Mouse (Mus musculus) MEL (cell line): ENCODE measurements at regions not wholly inside any gene's neighbourhood (a gene's known extent, or its start where the extent isn't known, plus 50 kb on each side); places are given as distances from the start of the nearest gene placed in this dataset.

ENCODE experiments used
- DNase-seq: peaks from one replicate; pipeline ENCODE4 v3.0.0; 2011; ENCODE audit warnings: low read depth, low spot score
- H3K27ac ChIP-seq: 2 replicates; pipeline ENCODE4 v1.5.1; 2012; ENCODE audit warnings: low read depth, mild to moderate bottlenecking, control low read depth, low read length, moderate library complexity; ENCODE audit not compliant: control insufficient read depth
- H3K27me3 ChIP-seq, 2 experiments: fragments of 150-350 bp in 1 of 2; sonication (generic) in 1 of 2; 2 replicates each; pipeline ENCODE4 v1.6.1; 2012; ENCODE audit warnings: low read length in 2 of 2, mild to moderate bottlenecking in 2 of 2, improper control_type of control experiment in 1 of 2, moderate library complexity in 1 of 2; ENCODE audit not compliant: insufficient read depth in 2 of 2, control insufficient read depth in 1 of 2
- H3K36me3 ChIP-seq, 2 experiments: 2 replicates each; pipeline ENCODE4 v1.6.1; 2012 to 2014; ENCODE audit warnings: low read length in 2 of 2, improper control_type of control experiment in 1 of 2, inconsistent platforms in 1 of 2, mild to moderate bottlenecking in 1 of 2; ENCODE audit not compliant: insufficient read depth in 2 of 2, control insufficient read depth in 1 of 2
- H3K4me1 ChIP-seq, 2 experiments: fragments of 150-350 bp in 1 of 2; sonication (generic) in 1 of 2; 2 replicates each; pipeline ENCODE4 v1.6.1; 2012; ENCODE audit warnings: low read length in 2 of 2, improper control_type of control experiment in 1 of 2, mild to moderate bottlenecking in 1 of 2; ENCODE audit not compliant: insufficient read depth in 2 of 2, control insufficient read depth in 1 of 2
- H3K4me3 ChIP-seq, 2 experiments: fragments of 150-350 bp in 1 of 2; sonication (generic) in 1 of 2; 2 replicates each; pipeline ENCODE4 v1.5.1; 2012; ENCODE audit warnings: low read depth in 2 of 2, low read length in 2 of 2, mild to moderate bottlenecking in 2 of 2, moderate library complexity in 2 of 2, control low read depth in 1 of 2, improper control_type of control experiment in 1 of 2; ENCODE audit not compliant: control insufficient read depth in 1 of 2, insufficient read depth in 1 of 2
- H3K79me2 ChIP-seq: 2 replicates; pipeline ENCODE4 v1.6.1; 2012; ENCODE audit warnings: mild to moderate bottlenecking, low read length, moderate library complexity; ENCODE audit not compliant: control insufficient read depth, poor library complexity, insufficient read depth
- H3K9ac ChIP-seq: 2 replicates; pipeline ENCODE4 v1.6.1; 2012; ENCODE audit warnings: low read depth, mild to moderate bottlenecking, control low read depth, low read length, moderate library complexity; ENCODE audit not compliant: control insufficient read depth, poor library complexity, severe bottlenecking
- H3K9me3 ChIP-seq: fragments of 150-350 bp; sonication (generic); replicated peaks from 2 replicates; pipeline ENCODE4 v1.6.1; 2012; ENCODE audit warnings: mild to moderate bottlenecking, low read length, improper control_type of control experiment, moderate library complexity; ENCODE audit not compliant: insufficient read depth
- BHLHE40 ChIP-seq: IDR thresholded peaks from 2 replicates; pipeline ENCODE4 v1.6.1; 2012; ENCODE audit warnings: low read depth, mild to moderate bottlenecking, inconsistent platforms, low read length, improper control_type of control experiment, borderline replicate concordance
- CHD2 ChIP-seq: IDR thresholded peaks from 2 replicates; pipeline ENCODE4 v1.6.1; 2011; ENCODE audit warnings: low read length, improper control_type of control experiment
- ETS1 ChIP-seq: IDR thresholded peaks from 2 replicates; pipeline ENCODE4 v1.6.1; 2012; ENCODE audit warnings: low read depth, mild to moderate bottlenecking, inconsistent platforms, low read length, improper control_type of control experiment, moderate library complexity
- GABPA ChIP-seq: IDR thresholded peaks from 2 replicates; pipeline ENCODE4 v1.6.1; 2012; ENCODE audit warnings: low read depth, mild to moderate bottlenecking, inconsistent platforms, low read length, improper control_type of control experiment, moderate library complexity
- GATA1 ChIP-seq: IDR thresholded peaks from 2 replicates; pipeline ENCODE4 v1.6.1; 2011; ENCODE audit warnings: low read depth, low read length, improper control_type of control experiment
- MAX ChIP-seq: IDR thresholded peaks from 2 replicates; pipeline ENCODE4 v1.6.1; 2011; ENCODE audit warnings: low read length, improper control_type of control experiment
- MEF2A ChIP-seq: IDR thresholded peaks from 2 replicates; pipeline ENCODE4 v1.6.1; 2014; ENCODE audit warnings: low read depth, mild to moderate bottlenecking, inconsistent platforms, low read length, improper control_type of control experiment; ENCODE audit not compliant: poor library complexity, insufficient replicate concordance, severe bottlenecking; ENCODE audit errors: extremely low read depth
- MYB ChIP-seq: IDR thresholded peaks from 2 replicates; pipeline ENCODE4 v1.6.1; 2011; ENCODE audit warnings: mild to moderate bottlenecking, low read depth, low read length, improper control_type of control experiment
- NELFE ChIP-seq: IDR thresholded peaks from 2 replicates; pipeline ENCODE4 v1.6.1; 2011; ENCODE audit warnings: low read depth, low read length, improper control_type of control experiment
- POLR2AphosphoS5 ChIP-seq: IDR thresholded peaks from 2 replicates; pipeline ENCODE4 v1.6.1; 2012; ENCODE audit warnings: low read depth, borderline replicate concordance, mild to moderate bottlenecking, inconsistent platforms, low read length, moderate library complexity, mixed read lengths
- RCOR1 ChIP-seq: IDR thresholded peaks from 2 replicates; pipeline ENCODE4 v1.6.1; 2012; ENCODE audit warnings: low read depth, mild to moderate bottlenecking, inconsistent platforms, low read length, improper control_type of control experiment
- SIN3A ChIP-seq: IDR thresholded peaks from 2 replicates; pipeline ENCODE4 v1.6.1; 2012; ENCODE audit warnings: low read length, improper control_type of control experiment, inconsistent platforms
- SMC3 ChIP-seq: IDR thresholded peaks from 2 replicates; pipeline ENCODE4 v1.6.1; 2011; ENCODE audit warnings: low read depth, low read length, improper control_type of control experiment
- TBP ChIP-seq: IDR thresholded peaks from 2 replicates; pipeline ENCODE4 v1.8.0; 2011; ENCODE audit warnings: low read depth, low read length, improper control_type of control experiment
- UBTF ChIP-seq: IDR thresholded peaks from 2 replicates; pipeline ENCODE4 v1.6.1; 2012; ENCODE audit warnings: low read depth, mild to moderate bottlenecking, inconsistent platforms, low read length, improper control_type of control experiment, moderate library complexity, borderline replicate concordance; ENCODE audit not compliant: insufficient read depth
- ZNF384 ChIP-seq: IDR thresholded peaks from 2 replicates; pipeline ENCODE4 v1.6.1; 2012; ENCODE audit warnings: low read depth, mild to moderate bottlenecking, inconsistent platforms, low read length, improper control_type of control experiment

GRCm38 (mm10) chr8:86320938-86321337 is 259.5 kb downstream of the Abcc12 start:
- no peaks in the 10 kb centered on the region for H3K9me3 ChIP-seq
- H3K79me2 ChIP-seq, result no peaks in the 10 kb centered on the region
- no peak overlapping the region for H3K4me3 ChIP-seq
- no peak overlapping the region for H3K27ac ChIP-seq
- no peaks in the 10 kb centered on the region for H3K4me1 ChIP-seq
- no peak for DNase-seq
- TF ChIP-seq NELFE (no peak), SIN3A (no peak), GABPA (no peak)
- no peaks in the 10 kb centered on the region for H3K36me3 ChIP-seq
- no peak overlapping the region for H3K9ac ChIP-seq
- H3K27me3 ChIP-seq, result no peaks in the 10 kb centered on the region

- no peak for DNase-seq
- TF ChIP-seq UBTF (no peak), MYB (no peak), GATA1 (no peak), CHD2 (no peak)
- Histone ChIP-seq H3K36me3 (no peaks in the 10 kb centered on the region), H3K4me3 (no peak overlapping the region), H3K9me3 (no peaks in the 10 kb centered on the region), H3K27ac (no peak overlapping the region), H3K9ac (no peak overlapping the region), H3K27me3 (no peaks in the 10 kb centered on the region), H3K4me1 (no peaks in the 10 kb centered on the region), H3K79me2 (no peaks in the 10 kb centered on the region)
Measured at GRCm38 (mm10) chr8:86318531-86318930, 262.0 kb downstream of the Abcc12 start.

- H3K4me1 ChIP-seq, result no peaks in the 10 kb centered on the region
- no peaks in the 10 kb centered on the region for H3K79me2 ChIP-seq
- H3K27ac ChIP-seq, result no peak overlapping the region
- no peaks in the 10 kb centered on the region for H3K36me3 ChIP-seq
- no peak for TF ChIP-seq SMC3
- TF ChIP-seq NELFE, result no peak
- TF ChIP-seq SIN3A, result no peak
- no peak for TF ChIP-seq RCOR1
- TF ChIP-seq BHLHE40, result no peak
- no peak for TF ChIP-seq ZNF384
- no peak for TF ChIP-seq POLR2AphosphoS5
- TF ChIP-seq ETS1, result no peak
- no peak for TF ChIP-seq MAX
- no peak for TF ChIP-seq MEF2A
- TF ChIP-seq CHD2, result no peak
- no peak for TF ChIP-seq TBP
- H3K27me3 ChIP-seq, result no peaks in the 10 kb centered on the region
- H3K9ac ChIP-seq, result no peak overlapping the region
- DNase-seq, result no peak
- no peak overlapping the region for H3K4me3 ChIP-seq
- no peaks in the 10 kb centered on the region for H3K9me3 ChIP-seq
Measured at GRCm38 (mm10) chr8:86316236-86316635, 264.2 kb downstream of the Abcc12 start.
